In the genomic region with DNA sequence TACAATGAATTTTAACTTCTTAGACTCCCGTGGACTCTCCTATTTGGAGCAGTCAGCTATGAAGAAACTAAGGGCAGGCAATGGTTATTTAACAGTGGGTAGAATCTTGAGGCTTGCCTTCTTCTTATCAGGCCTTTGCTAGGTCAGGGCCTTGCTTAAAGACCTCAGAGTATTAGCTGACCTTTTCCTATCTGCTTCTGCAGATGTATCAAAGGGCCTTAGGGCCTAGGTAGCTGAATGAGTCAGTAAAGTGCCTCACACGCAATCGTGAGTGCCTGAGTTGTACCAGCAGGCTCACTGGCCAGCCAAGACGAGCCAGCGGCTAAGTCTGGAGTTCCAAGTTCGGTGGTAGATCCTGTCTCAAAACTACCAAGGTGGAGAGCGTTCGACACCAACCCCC, we compare ENCODE assay signal across 17 mouse cellular contexts. TPM values are rescaled to one million over a fixed set of nuclear protein-coding genes. Genes with fewer than 3 reads are reported as not detected.
DNase-seq lines count a peak whose midpoint lies in the region; ATAC-seq and TF ChIP-seq lines count a peak whose summit lies in the region.
"Had no signal": no experiment of that assay in that cellular context is flagged by ENCODE, and none has a peak within 500 bp of the region (broad histone marks: within the 10 kb centered on the region; RNA-seq: fewer than 3 reads in every experiment).

No protein-coding gene starts in this region.

- no peaks in the 10 kb centered on the region for H3K9me3 ChIP-seq in embryonic facial prominence, embryonic 15.5 days (replicated peaks)
- H3K9me3 ChIP-seq in embryonic facial prominence, embryonic 10.5 days = no peaks in the 10 kb centered on the region
- no peaks in the 10 kb centered on the region for H3K9me3 ChIP-seq in liver, postnatal 0 days (ENCODE audit: low read length)
- H3K9me3 ChIP-seq: embryonic facial prominence, embryonic 12.5 days; forebrain, embryonic 10.5 days; limb, embryonic 15.5 days had no signal

- H3K27ac ChIP-seq in embryonic facial prominence, embryonic 15.5 days (replicated peaks) = 0 out of 2 replicates have a peak overlapping the region, but pooled peaks have one; percentile 1
- no peak overlapping the region for H3K27ac ChIP-seq in embryonic facial prominence, embryonic 10.5 days (replicated peaks)
- H3K27ac ChIP-seq in liver, postnatal 0 days (ENCODE audit: low read depth) = peak overlapping the region; percentile 56
- H3K27ac ChIP-seq: embryonic facial prominence, embryonic 12.5 days; forebrain, embryonic 10.5 days; limb, embryonic 15.5 days had no signal

- no peak for TF ChIP-seq EP300 in liver, postnatal 0 days (IDR thresholded peaks at IDR 0.05; ENCODE audit: low read depth)

- intact Hi-C loops in gastrocnemius, postnatal 36 days (cut with DNase I) = no loop called here

- H3K4me3 ChIP-seq in embryonic facial prominence, embryonic 15.5 days (replicated peaks) = no peak overlapping the region
- H3K4me3 ChIP-seq in embryonic facial prominence, embryonic 10.5 days = no peak overlapping the region
- H3K4me3 ChIP-seq in liver, postnatal 0 days (ENCODE audit: low read depth, low read length) = no peak overlapping the region
- H3K4me3 ChIP-seq: embryonic facial prominence, embryonic 12.5 days; forebrain, embryonic 10.5 days; layer of hippocampus, adult 2 months; limb, embryonic 15.5 days had no signal

- no peak for ATAC-seq in embryonic facial prominence, embryonic 15.5 days (ENCODE audit: insufficient number of reproducible peaks, low FRiP score, low TSS enrichment, low read depth)
- 0 out of 2 replicates have a peak, but pooled peaks have one; percentile 10 for ATAC-seq in common myeloid progenitor, adult 5-6 weeks (replicated peaks; ENCODE audit: low read depth, poor library complexity, severe bottlenecking)
- ATAC-seq in liver, postnatal 0 days = 0 out of 2 replicates have a peak, but pooled peaks have one; percentile 17

- 0 out of 2 replicates have a peak, but pooled peaks cover 2% of the 10 kb centered on the region for H3K4me1 ChIP-seq in embryonic facial prominence, embryonic 15.5 days
- H3K4me1 ChIP-seq in embryonic facial prominence, embryonic 10.5 days = peaks cover 15% of the 10 kb centered on the region
- peaks cover 20% of the 10 kb centered on the region for H3K4me1 ChIP-seq in liver, postnatal 0 days (ENCODE audit: insufficient read depth)
- H3K4me1 ChIP-seq: embryonic facial prominence, embryonic 12.5 days had no signal

- no peak overlapping the region for H3K9ac ChIP-seq in embryonic facial prominence, embryonic 15.5 days
- H3K9ac ChIP-seq in liver, postnatal 0 days (replicated peaks) = no peak overlapping the region
- H3K9ac ChIP-seq: embryonic facial prominence, embryonic 12.5 days; limb, embryonic 15.5 days had no signal

- H3K27me3 ChIP-seq in embryonic facial prominence, embryonic 15.5 days = no peaks in the 10 kb centered on the region
- no peaks in the 10 kb centered on the region for H3K27me3 ChIP-seq in embryonic facial prominence, embryonic 10.5 days (replicated peaks; ENCODE audit: low read depth, poor library complexity, severe bottlenecking)
- no peaks in the 10 kb centered on the region for H3K27me3 ChIP-seq in liver, postnatal 0 days (ENCODE audit: insufficient read depth, low read length)
- H3K27me3 ChIP-seq: embryonic facial prominence, embryonic 12.5 days; limb, embryonic 15.5 days had no signal

- 79% methylated on average over 8 of the region's 8 CpGs for WGBS in embryonic facial prominence, embryonic 15.5 days
- 88% methylated on average over 8 of the region's 8 CpGs for WGBS in embryonic facial prominence, embryonic 10.5 days
- 57% methylated on average over 8 of the region's 8 CpGs for WGBS in liver, postnatal 0 days (ENCODE audit: insufficient replicate concordance)

- DNase-seq in embryonic facial prominence, embryonic 10.5 days (ENCODE audit: low spot score) = no peak
- peak; percentile 33 for DNase-seq in 416B (ENCODE audit: low read depth)
- no peak for DNase-seq in liver, postnatal 0 days
- DNase-seq in gastrocnemius, postnatal 36 days = no peak
- no peak for DNase-seq in embryo, embryonic 11 days
- DNase-seq: cerebellum, postnatal 14 days; heart, adult 11 months; lung, postnatal 4 days; midbrain, embryonic 14.5 days; right cerebral cortex, postnatal 14 days; thymus, postnatal 36 days had no signal

- H3K4me2 ChIP-seq in embryonic facial prominence, embryonic 15.5 days (replicated peaks) = no peak overlapping the region
- H3K4me2 ChIP-seq in liver, postnatal 0 days (ENCODE audit: low read depth, low read length) = no peak overlapping the region
- H3K4me2 ChIP-seq: embryonic facial prominence, embryonic 12.5 days; limb, embryonic 15.5 days had no signal

- TF ChIP-seq CTCF in liver, postnatal 0 days (IDR thresholded peaks at IDR 0.05; ENCODE audit: low read depth) = no peak

- H3K36me3 ChIP-seq in embryonic facial prominence, embryonic 15.5 days = no peaks in the 10 kb centered on the region
- H3K36me3 ChIP-seq in embryonic facial prominence, embryonic 10.5 days (replicated peaks) = peaks cover 38% of the 10 kb centered on the region
- H3K36me3 ChIP-seq in liver, postnatal 0 days (replicated peaks; ENCODE audit: insufficient read depth, low read length) = peaks cover 5% of the 10 kb centered on the region; the same call in 1 of the 2 replicates

RNA-seq across cellular contexts. Expression of gene Elovl6, which starts 33.3 kb away (rescaled TPM):
- polyA plus RNA-seq in embryonic facial prominence, embryonic 15.5 days (2015; fragmentation: Nextera tagmentation; extraction: Ambion mirVana) = 34.2 and 34.6 TPM in 2 replicates
- 50.6 and 53.1 TPM in 2 replicates for polyA plus RNA-seq in embryonic facial prominence, embryonic 10.5 days (2016; fragmentation: Nextera tagmentation; extraction: Ambion mirVana)
- 19.4 and 21.3 TPM in 2 replicates for total RNA-seq in common myeloid progenitor, adult 5-6 weeks (2017)
- 6.6 and 8.0 TPM in 2 replicates for polyA plus RNA-seq in liver, postnatal 0 days (2015; fragmentation: Nextera tagmentation; extraction: Ambion mirVana)
- under 1 TPM; 0.56 to 0.79 TPM for total RNA-seq in gastrocnemius, postnatal 36 days (2021)
